Mouse (Mus musculus) frontal cortex, postnatal 14 days (tissue): ENCODE data around the gene Zfp384.
"Not testable (repeated sequence)": the region's sequence is repeated elsewhere in the genome, so short reads cannot be mapped to it uniquely, and the experiment has no call there.

Source experiments
- DNase-seq, 2 experiments: peaks; one replicate each; pipeline ENCODE4 v3.0.0; 2022; ENCODE audit warnings: low spot score in 2 of 2

Gene Zfp384

GRCm38 (mm10) chr6:125009181-125010073 lies 482 bp downstream of the Zfp384 start:
- DNase-seq = peak in 1 of 2 experiments; percentile 56

GRCm38 (mm10) chr6:125017682-125018081 lies 8.7 kb downstream of the Zfp384 start:
- DNase-seq = no peak

GRCm38 (mm10) chr6:125030532-125030931 lies 21.6 kb downstream of the Zfp384 start:
- not testable (repeated sequence) for DNase-seq

DNA sequence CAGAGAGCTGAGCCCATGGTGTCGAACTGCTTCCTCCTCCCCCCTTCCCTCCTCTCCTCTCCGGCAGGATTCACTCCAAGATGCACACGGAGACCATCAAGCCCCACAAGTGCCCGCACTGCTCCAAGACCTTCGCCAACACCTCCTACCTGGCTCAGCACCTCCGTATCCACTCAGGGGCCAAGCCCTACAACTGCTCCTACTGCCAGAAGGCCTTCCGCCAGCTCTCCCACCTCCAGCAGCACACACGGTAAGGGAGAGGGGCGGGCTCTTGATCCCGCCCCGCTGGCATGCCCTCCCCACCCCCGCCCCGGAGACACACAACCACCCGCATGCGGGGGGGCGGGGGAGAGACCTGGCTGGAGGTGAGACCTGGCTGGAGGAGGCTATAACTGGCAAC lies 22.7 kb downstream of the Zfp384 start:
- DNase-seq = no peak

DNA sequence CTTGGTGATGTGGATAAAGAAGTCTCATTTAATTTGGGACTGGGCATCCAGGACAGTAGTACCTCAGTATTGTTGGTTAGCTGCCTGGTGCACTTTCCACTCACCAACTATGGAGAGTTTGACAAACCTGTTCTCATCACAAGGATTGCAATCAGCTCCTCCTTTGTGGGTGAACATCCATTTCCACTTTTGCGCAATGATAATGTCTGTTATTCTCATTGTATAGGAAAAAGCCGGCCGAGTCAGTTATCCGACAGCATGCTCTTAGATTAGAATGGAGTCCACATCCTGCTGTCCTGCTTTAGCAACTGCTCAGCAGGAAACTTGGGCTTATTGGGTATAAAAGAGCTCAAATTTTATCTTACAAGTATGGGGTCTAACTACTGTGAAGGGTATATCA lies 29.7 kb downstream of the Zfp384 start:
- DNase-seq = no peak

DNA sequence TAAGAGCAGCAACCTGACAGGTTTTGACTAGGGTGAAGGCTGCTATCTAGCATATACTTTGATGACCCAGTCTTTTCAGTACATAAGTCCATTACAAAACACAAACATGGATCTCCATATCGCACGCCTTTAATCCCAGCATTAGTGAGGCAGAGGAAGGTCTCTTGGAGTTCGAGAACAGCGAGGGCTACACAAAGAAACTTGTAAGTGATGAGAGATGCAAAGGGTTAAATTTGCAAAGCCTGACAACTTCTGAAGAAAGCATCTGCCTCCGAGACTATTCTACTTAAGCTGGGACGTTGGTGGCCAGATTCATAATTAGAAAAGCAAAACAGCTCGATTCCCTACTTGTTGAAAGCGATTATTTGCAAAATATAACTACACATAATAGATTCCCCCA lies 30.2 kb downstream of the Zfp384 start:
- DNase-seq = no peak

DNA sequence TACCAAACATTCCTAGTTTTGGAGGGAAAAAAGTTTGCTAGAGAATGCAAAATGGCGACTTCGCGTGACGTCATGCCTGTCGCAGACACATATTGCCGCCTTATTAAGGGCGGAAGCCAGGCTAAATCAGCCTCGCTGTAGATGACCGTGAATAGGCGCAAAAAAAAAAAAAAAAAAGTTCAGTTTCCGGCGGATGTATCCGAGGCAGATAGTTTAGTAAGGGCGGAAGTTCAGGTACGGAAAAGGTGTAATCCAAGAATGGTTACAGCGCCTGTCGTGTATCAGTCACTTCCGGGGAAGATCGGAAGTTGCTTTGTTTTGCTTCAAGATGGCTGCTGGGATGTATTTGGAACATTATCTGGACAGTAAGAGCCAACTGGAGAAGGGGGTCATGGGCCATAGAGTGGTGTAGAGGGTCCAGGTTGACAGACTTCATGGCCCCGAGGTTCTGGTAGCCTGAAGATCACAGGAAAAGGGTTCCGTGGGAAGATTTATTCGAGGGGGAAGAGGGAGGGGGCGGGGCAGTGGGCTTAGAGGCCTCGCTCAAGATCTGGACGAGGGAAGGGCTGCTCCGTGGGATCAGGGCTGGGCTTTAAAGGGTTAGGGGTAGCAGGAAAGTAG lies 30.7 kb downstream of the Zfp384 start, which contains the start of gene Ing4:
Ing4 (plus strand) TSS at position 228 of the 621 bp plus-strand sequence.
- DNase-seq = peak; percentile 84 to 87

DNA sequence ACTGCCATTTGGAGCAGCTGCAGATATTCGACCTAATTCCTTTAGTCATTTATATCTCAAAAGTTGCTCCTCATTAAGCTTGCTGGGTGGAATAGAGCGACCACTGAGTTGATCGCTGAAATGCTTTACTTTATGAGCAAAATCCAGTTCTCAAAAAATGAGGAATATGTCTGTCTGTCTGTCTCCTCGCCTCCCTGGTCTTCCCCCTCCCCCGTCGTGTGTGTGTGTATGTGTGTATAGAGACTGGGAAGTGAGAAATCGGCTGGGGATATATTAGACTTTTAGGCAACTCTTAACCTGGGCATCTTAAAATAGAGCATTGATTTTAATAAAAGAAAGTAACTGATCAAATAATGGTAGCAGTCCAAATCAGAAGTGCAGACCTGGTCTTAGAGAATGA lies 31.3 kb downstream of the Zfp384 start:
- no peak for DNase-seq

DNA sequence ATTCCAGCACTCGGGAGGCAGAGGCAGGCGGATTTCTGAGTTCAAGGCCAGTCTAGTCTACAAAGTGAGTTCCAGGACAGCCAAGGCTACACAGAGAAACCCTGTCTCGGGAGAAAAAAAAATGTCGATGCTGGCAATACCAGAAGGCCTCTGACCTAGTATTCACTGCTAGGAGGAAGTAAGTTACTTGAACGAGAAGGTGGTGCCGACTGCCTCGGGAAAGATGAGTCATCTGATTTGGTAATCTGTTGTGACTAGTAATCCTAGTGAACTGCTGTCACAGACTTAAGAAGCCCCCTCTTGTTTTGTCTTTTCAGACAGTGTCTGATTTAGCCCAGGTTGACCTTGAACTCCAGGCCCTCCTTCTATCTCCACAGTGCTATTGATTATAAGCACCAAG lies 32.1 kb downstream of the Zfp384 start:
- DNase-seq = no peak

- DNase-seq = no peak
Measured at GRCm38 (mm10) chr6:125042081-125042480, 33.1 kb downstream of the Zfp384 start.

GRCm38 (mm10) chr6:125046691-125047090 lies 37.7 kb downstream of the Zfp384 start:
- peak; percentile 39 to 67 for DNase-seq

DNA sequence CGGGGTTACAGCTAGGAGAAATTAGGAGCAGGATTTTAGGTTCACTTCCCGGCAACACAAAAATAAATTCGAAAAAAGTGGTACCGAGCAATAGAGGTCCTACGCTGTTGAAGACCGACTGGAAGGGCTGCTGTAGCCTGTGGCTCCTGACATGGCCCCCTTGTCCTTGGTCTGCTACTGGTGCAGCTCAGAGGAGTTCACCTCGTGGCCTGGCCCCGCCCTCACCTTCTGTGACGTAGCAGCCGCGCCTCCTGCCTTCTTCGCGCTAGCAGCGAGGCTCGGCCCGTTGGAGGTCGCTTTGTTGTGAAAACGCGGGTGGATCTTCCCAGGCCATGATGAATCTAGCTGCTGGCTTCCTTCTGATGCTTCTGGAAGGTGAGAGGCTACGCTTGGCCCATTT lies 40.7 kb downstream of the Zfp384 start, which contains the start of gene Acrbp:
Acrbp (plus strand) TSS at position 12 of the 400 bp plus-strand sequence.
- DNase-seq = no peak

GRCm38 (mm10) chr6:125051237-125051636 lies 42.3 kb downstream of the Zfp384 start:
- no peak for DNase-seq

DNA sequence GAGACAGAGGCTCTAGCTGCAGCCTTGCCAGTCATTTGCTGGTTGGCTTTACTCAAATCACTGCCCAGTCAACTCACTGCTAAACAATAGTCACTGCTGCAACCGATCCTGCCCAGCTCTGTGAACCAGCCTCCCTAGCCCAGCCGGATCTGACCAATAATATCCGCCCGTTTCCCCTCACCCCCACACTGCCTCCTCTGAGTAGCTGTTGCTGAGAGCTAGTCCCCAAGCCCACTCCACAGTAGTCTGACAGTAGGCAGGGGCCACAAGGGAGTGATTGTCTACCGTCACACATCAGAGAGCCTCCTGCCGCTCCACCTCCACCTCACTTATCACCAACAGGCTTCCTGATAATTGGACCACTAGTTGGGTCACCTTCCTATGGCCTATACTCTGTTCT lies 52.5 kb downstream of the Zfp384 start:
- no peak for DNase-seq

DNA sequence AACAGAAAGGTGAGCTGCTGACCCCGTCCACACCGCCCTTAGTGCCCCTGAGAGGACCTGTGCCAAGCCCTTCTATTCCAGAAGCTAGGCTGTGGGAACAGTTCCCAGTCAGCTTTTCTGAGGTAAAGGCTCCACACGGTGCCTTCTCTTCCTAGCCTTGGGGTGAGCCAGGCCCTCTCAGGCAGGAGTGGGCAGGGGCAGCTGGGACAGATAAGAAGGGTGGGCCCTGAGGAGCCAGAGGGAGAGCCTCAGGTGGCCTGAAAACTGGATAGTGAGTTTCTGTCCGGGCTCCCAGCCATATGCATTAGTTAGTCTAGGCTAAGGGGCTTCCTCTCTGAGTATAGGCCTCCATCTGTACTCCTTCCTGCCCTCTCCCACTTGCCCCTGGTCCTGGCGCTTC lies 53.6 kb downstream of the Zfp384 start:
- no peak for DNase-seq

- DNase-seq = no peak
Measured at GRCm38 (mm10) chr6:125063906-125064305, 55.0 kb downstream of the Zfp384 start.

GRCm38 (mm10) chr6:125065223-125065622 lies 56.3 kb downstream of the Zfp384 start:
- DNase-seq = not testable (repeated sequence)

GRCm38 (mm10) chr6:125067571-125067995 lies 58.6 kb downstream of the Zfp384 start, which contains the start of gene Lpar5:
Gene Lpar5 (plus strand): TSS chr6:125067920.
- DNase-seq = no peak

- DNase-seq = no peak
Measured at GRCm38 (mm10) chr6:125071170-125071895, 62.4 kb downstream of the Zfp384 start.

DNA sequence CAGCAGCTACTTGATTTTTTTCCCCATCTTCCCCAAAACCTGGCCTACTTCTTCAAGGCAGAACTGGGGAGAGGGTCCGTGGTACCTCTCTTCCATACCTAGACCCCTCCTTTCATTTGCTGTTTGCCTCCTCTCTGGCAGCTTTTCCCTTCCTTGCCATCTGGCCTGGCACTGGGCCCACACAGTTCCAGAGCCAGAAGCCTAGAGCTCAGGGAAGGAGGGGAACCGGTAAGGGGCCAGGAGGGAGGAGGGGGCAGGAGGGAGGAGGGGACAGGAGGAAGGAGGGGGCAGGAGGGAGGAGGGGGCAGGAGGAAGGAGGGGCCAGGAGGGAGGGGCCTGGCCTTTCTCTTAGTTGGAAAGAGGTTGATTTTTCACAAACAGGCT lies 62.9 kb downstream of the Zfp384 start:
- DNase-seq = peak in 1 of 2 experiments; percentile 48

DNA sequence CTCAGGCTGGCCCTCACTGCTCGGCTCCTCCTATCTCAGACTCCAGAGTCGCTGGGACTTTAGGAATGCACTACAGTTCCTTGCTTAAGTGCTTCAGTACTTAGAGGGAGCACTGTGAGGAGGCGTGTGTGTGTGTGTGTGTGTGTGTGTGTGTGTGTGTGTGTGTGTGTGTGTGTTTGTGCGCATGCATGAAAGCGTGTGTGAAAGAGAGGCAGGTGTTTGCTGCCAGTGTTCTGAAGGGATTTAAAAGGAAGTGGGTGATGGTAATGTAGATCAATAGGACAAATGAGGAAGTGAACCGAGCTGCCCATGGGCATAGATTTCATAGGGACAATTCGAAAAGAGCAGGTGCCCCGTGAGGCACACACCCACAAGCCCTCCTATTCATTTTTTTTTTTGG lies 64.9 kb downstream of the Zfp384 start:
- DNase-seq = no peak

DNA sequence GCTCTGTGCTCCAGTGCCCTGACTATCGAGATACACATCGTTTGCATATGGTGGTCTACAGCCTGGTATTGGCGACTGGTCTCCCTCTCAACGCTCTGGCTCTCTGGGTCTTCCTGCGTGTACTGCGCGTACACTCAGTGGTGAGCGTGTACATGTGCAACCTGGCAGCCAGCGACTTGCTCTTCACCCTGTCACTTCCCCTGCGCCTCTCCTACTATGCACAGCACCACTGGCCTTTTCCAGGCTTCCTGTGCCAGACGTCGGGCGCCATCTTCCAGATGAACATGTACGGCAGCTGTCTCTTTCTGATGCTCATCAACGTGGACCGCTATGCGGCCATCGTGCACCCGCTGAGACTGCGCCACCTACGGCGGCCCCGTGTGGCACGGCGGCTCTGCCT lies 72.4 kb downstream of the Zfp384 start:
- no peak for DNase-seq
